Mouse (Mus musculus): ENCODE data around the gene Vmn2r81. TPM values are rescaled to one million over a fixed set of nuclear protein-coding genes. Genes with fewer than 3 reads are reported as not detected.

Gene Vmn2r81
- not detected for polyA plus RNA-seq (2014; fragmentation: Illumina TruSeq; extraction: RNeasy Lipid Tissue Mini Kit (QIAGEN cat#74804); ENCODE audit: low read depth, low replicate concordance)

DNA sequence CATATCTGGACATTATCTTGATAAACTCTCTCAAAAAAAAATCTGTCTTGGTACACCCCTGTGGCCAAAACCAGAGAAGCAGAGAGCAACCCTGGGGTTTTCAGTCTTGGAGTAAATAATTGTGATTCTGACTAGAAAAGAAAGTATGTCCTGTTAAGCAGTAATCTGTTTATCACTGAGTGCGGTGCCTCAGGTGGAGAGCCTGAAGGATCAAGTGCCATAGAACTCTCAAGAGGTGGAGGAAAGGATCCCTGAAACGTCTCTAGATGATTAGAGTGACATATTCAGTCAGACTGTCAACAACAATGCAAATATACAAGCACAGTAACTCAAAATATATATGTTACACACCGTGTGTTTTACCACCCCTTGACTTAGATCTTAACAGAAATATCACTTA lies at the start of gene Vmn2r81:
Vmn2r81 (plus strand) TSS at position 301 of the 400 bp plus-strand sequence.

Other genes starting within 250 kb of the Vmn2r81 start
- not detected for gene Olfr1351, start 235.2 kb upstream of the Vmn2r81 start, polyA plus RNA-seq (2014; fragmentation: Illumina TruSeq; extraction: RNeasy Lipid Tissue Mini Kit (QIAGEN cat#74804); ENCODE audit: low read depth, low replicate concordance)
- not detected for gene Olfr57, start 219.0 kb upstream of the Vmn2r81 start, polyA plus RNA-seq (2014; fragmentation: Illumina TruSeq; extraction: RNeasy Lipid Tissue Mini Kit (QIAGEN cat#74804); ENCODE audit: low read depth, low replicate concordance)
- 19.9 TPM for gene 2610008E11Rik, start 150.1 kb upstream of the Vmn2r81 start, polyA plus RNA-seq (2014; fragmentation: Illumina TruSeq; extraction: RNeasy Lipid Tissue Mini Kit (QIAGEN cat#74804); ENCODE audit: low read depth, low replicate concordance)
- not detected for gene Vmn2r80, start 98.9 kb upstream of the Vmn2r81 start, polyA plus RNA-seq (2014; fragmentation: Illumina TruSeq; extraction: RNeasy Lipid Tissue Mini Kit (QIAGEN cat#74804); ENCODE audit: low read depth, low replicate concordance)
- not detected for gene Vmn2r82, start 108.8 kb downstream of the Vmn2r81 start, polyA plus RNA-seq (2014; fragmentation: Illumina TruSeq; extraction: RNeasy Lipid Tissue Mini Kit (QIAGEN cat#74804); ENCODE audit: low read depth, low replicate concordance)
- gene Vmn2r83, start 221.0 kb downstream of the Vmn2r81 start, polyA plus RNA-seq (2014; fragmentation: Illumina TruSeq; extraction: RNeasy Lipid Tissue Mini Kit (QIAGEN cat#74804); ENCODE audit: low read depth, low replicate concordance) = not detected